Mouse (Mus musculus) embryo, embryonic 10 days (tissue): ENCODE results near the gene Cnpy1.
A peak's percentile ranks its signal among the peaks of the same experiment; 100 is the strongest.

ENCODE experiments used
- DNase-seq: peaks from one replicate; pipeline ENCODE4 v3.0.0-alpha.2; 2015; ENCODE audit warnings: low spot score

The Cnpy1 gene

GRCm38 (mm10) chr5:28238876-28239275 is 6.7 kb downstream of the Cnpy1 start:
- no peak for DNase-seq

GRCm38 (mm10) chr5:28238152-28238551 is 7.5 kb downstream of the Cnpy1 start:
- peak; percentile 41 for DNase-seq

- no peak for DNase-seq
Measured at GRCm38 (mm10) chr5:28237715-28238114, 7.9 kb downstream of the Cnpy1 start.

- DNase-seq = no peak
Measured at GRCm38 (mm10) chr5:28237055-28237454, 8.6 kb downstream of the Cnpy1 start.

- peak; percentile 66 for DNase-seq
Measured at GRCm38 (mm10) chr5:28236098-28236497, 9.5 kb downstream of the Cnpy1 start.

- DNase-seq = no peak
Measured at GRCm38 (mm10) chr5:28232101-28232500, 13.5 kb downstream of the Cnpy1 start.

- DNase-seq = no peak
Measured at GRCm38 (mm10) chr5:28219596-28219995, 26.0 kb downstream of the Cnpy1 start.

GRCm38 (mm10) chr5:28213441-28213840 is 32.2 kb downstream of the Cnpy1 start:
- DNase-seq = no peak

- DNase-seq = peak; percentile 62
Measured at GRCm38 (mm10) chr5:28211651-28212310, 33.8 kb downstream of the Cnpy1 start.

- DNase-seq = peak; percentile 29
Measured at GRCm38 (mm10) chr5:28210591-28211550, 34.7 kb downstream of the Cnpy1 start.

- peak; percentile 67 for DNase-seq
Measured at GRCm38 (mm10) chr5:28209549-28210431, 35.8 kb downstream of the Cnpy1 start.

GRCm38 (mm10) chr5:28208726-28209520 is 36.7 kb downstream of the Cnpy1 start:
- peak; percentile 6 for DNase-seq

GRCm38 (mm10) chr5:28207043-28207442 is 38.6 kb downstream of the Cnpy1 start:
- no peak for DNase-seq

GRCm38 (mm10) chr5:28206448-28206847 is 39.2 kb downstream of the Cnpy1 start:
- DNase-seq = no peak

- DNase-seq = no peak
Measured at GRCm38 (mm10) chr5:28204678-28205077, 40.9 kb downstream of the Cnpy1 start.

GRCm38 (mm10) chr5:28203086-28203485 is 42.5 kb downstream of the Cnpy1 start:
- DNase-seq = no peak

GRCm38 (mm10) chr5:28199089-28199873 is 46.3 kb downstream of the Cnpy1 start:
- no peak for DNase-seq

GRCm38 (mm10) chr5:28195473-28195872 is 50.1 kb downstream of the Cnpy1 start:
- no peak for DNase-seq

- DNase-seq = peak; percentile 31
Measured at GRCm38 (mm10) chr5:28192099-28192454, 53.5 kb downstream of the Cnpy1 start.
